Mouse (Mus musculus) heart, embryonic 16.5 days (tissue): ENCODE measurements around the gene Grem2. TPM values are rescaled to one million over a fixed set of nuclear protein-coding genes. Genes with fewer than 3 reads are reported as not detected.
A peak's percentile ranks its signal among the peaks of the same experiment; 100 is the strongest.

Experiments
- ATAC-seq: fragments of 200-750 bp; cut with Nextera tagmentation; replicated peaks from 2 replicates; pipeline ENCODE4 v1.8.0; 2017; ENCODE audit warnings: moderate number of reproducible peaks; ENCODE audit not compliant: insufficient read depth, low FRiP score; ENCODE audit errors: extremely low read depth
- H3K27ac ChIP-seq: fragments of 300-500 bp; sonication (generic); 2 replicates; pipeline ENCODE4 v1.5.1; 2014; ENCODE audit warnings: mild to moderate bottlenecking, low read length, control low read depth, moderate library complexity
- H3K27me3 ChIP-seq: fragments of 300-500 bp; sonication (generic); 2 replicates; pipeline ENCODE4 v1.6.1; 2014; ENCODE audit warnings: low read length, mixed read lengths; ENCODE audit not compliant: control insufficient read depth, insufficient read depth
- H3K36me3 ChIP-seq: fragments of 300-500 bp; sonication (generic); 2 replicates; pipeline ENCODE4 v1.6.1; 2014; ENCODE audit not compliant: control insufficient read depth, insufficient read depth
- H3K4me1 ChIP-seq: fragments of 300-500 bp; sonication (generic); 2 replicates; pipeline ENCODE4 v1.6.1; 2014; ENCODE audit warnings: low read length, mixed read lengths; ENCODE audit not compliant: control insufficient read depth, insufficient read depth
- H3K4me2 ChIP-seq: fragments of 300-500 bp; sonication (generic); 2 replicates; pipeline ENCODE4 v1.6.1; 2014; ENCODE audit warnings: low read depth, mild to moderate bottlenecking, control low read depth, low read length
- H3K4me3 ChIP-seq: fragments of 300-500 bp; sonication (generic); 2 replicates; pipeline ENCODE4 v1.5.1; 2014; ENCODE audit warnings: mild to moderate bottlenecking, control low read depth, low read length
- H3K9ac ChIP-seq: fragments of 300-500 bp; sonication (generic); 2 replicates; pipeline ENCODE4 v1.6.1; 2014; ENCODE audit warnings: low read length, control low read depth
- H3K9me3 ChIP-seq: fragments of 300-500 bp; sonication (generic); replicated peaks from 2 replicates; pipeline ENCODE4 v1.6.1; 2016; ENCODE audit warnings: low read length; ENCODE audit not compliant: control insufficient read depth
- WGBS: fragments of 180-500 bp; shearing (Covaris S2); extraction: QIAGEN DNeasy Blood & Tissue Kit; methylation state at CpG from one replicate; pipeline ENCODE4 v1.1.7; 2014; 5-methylcytosine and 5-hydroxymethylcytosine counted together
- polyA plus RNA-seq: library from polyadenylated mRNA; unstranded; fragments of >200 nt; fragmentation: Nextera tagmentation; extraction: Ambion mirVana; gene quantifications from 2 replicates; pipeline ENCODE4 v1.2.1, GENCODE M21; 2015

Grem2 gene
- 0.11 and 0.19 TPM in 2 replicates for polyA plus RNA-seq

DNA sequence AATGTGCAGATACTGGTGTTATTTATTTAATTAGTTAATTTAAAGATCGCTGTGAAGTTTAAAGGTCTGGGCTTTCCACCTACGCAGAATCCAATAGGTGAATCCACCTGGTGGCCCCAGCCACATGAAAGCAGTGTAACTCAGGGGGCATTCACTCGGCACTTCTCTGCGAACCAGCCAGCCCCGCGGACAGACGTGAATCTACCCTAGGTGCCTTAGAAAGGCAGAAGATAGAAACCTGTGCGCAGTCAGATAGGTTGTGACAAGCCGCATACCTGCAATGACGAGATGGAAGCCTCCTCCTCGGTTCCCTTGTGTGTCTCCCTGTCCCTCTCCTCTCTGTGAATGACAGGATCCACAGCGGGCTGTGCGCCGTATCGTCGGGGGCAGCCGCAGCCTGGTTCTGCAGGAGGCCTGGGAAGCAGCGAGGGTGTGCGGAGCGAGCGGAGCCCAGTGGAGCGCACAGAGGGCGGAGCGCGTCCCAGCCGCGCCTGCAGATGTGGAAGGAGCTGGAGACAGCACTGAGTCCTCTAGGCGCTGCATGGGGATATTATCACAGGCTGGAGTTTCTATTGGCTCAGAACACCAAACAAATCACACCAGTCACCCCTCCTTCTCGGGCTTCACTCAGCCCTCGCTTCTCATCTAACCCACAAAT, at the start of gene Grem2:
Grem2 (minus strand) TSS at position 522 of the 658 bp plus-strand sequence.
- ATAC-seq = no peak
- no peak within 1 kb of the TSS for H3K9ac ChIP-seq
- peak within 1 kb of the TSS; percentile 43 for H3K4me3 ChIP-seq
- no peaks in the 10 kb centered on the region for H3K4me1 ChIP-seq
- no peaks in the 10 kb centered on the region for H3K9me3 ChIP-seq
- H3K27ac ChIP-seq = no peak within 1 kb of the TSS
- 4% methylated on average over 30 of the region's 30 CpGs for WGBS
- 0 out of 2 replicates have a peak, but pooled peaks cover 2% of the 10 kb centered on the region for H3K27me3 ChIP-seq
- H3K4me2 ChIP-seq = peak within 1 kb of the TSS; percentile 65
- no peaks in the 10 kb centered on the region for H3K36me3 ChIP-seq

- H3K9ac ChIP-seq = no peak overlapping the region
- WGBS = 86% methylated on average over 3 of the region's 3 CpGs
- no peaks in the 10 kb centered on the region for H3K36me3 ChIP-seq
- H3K4me2 ChIP-seq = no peak overlapping the region
- no peaks in the 10 kb centered on the region for H3K4me1 ChIP-seq
- no peaks in the 10 kb centered on the region for H3K9me3 ChIP-seq
- ATAC-seq = no peak
- H3K4me3 ChIP-seq = no peak overlapping the region
- H3K27ac ChIP-seq = no peak overlapping the region
- no peaks in the 10 kb centered on the region for H3K27me3 ChIP-seq
Observed at GRCm38 (mm10) chr1:174959837-174960236, 38.2 kb upstream of the Grem2 start.

- H3K36me3 ChIP-seq = no peaks in the 10 kb centered on the region
- 62% methylated on average over 3 of the region's 3 CpGs for WGBS
Observed at GRCm38 (mm10) chr1:174931003-174931619, 9.5 kb upstream of the Grem2 start.

GRCm38 (mm10) chr1:174929459-174930181, 8.0 kb upstream of the Grem2 start:
- no peaks in the 10 kb centered on the region for H3K4me1 ChIP-seq
- WGBS = 64% methylated on average over 7 of the region's 7 CpGs
- no peaks in the 10 kb centered on the region for H3K27me3 ChIP-seq
- no peak overlapping the region for H3K9ac ChIP-seq
- no peak overlapping the region for H3K4me3 ChIP-seq
- no peak overlapping the region for H3K4me2 ChIP-seq
- no peak overlapping the region for H3K27ac ChIP-seq
- no peaks in the 10 kb centered on the region for H3K36me3 ChIP-seq
- ATAC-seq = no peak
- no peaks in the 10 kb centered on the region for H3K9me3 ChIP-seq

More at GRCm38 (mm10) chr1:174931003-174931619, 9.5 kb upstream of the Grem2 start:
- Histone ChIP-seq H3K9me3 (no peaks in the 10 kb centered on the region), H3K27ac (no peak overlapping the region), H3K4me2 (no peak overlapping the region), H3K4me3 (no peak overlapping the region), H3K4me1 (no peaks in the 10 kb centered on the region), H3K27me3 (no peaks in the 10 kb centered on the region), H3K9ac (no peak overlapping the region)
- no peak for ATAC-seq

GRCm38 (mm10) chr1:174918949-174919348, 2.7 kb downstream of the Grem2 start:
- no peak for ATAC-seq
- WGBS = 93% methylated on average over 4 of the region's 4 CpGs

GRCm38 (mm10) chr1:174918236-174918870, 3.3 kb downstream of the Grem2 start:
- no peak overlapping the region for H3K4me3 ChIP-seq
- H3K9me3 ChIP-seq = no peaks in the 10 kb centered on the region
- H3K27me3 ChIP-seq = 0 out of 2 replicates have a peak, but pooled peaks cover 2% of the 10 kb centered on the region
- H3K27ac ChIP-seq = no peak overlapping the region
- H3K4me1 ChIP-seq = no peaks in the 10 kb centered on the region
- WGBS = 64% methylated on average over 5 of the region's 5 CpGs
- H3K9ac ChIP-seq = no peak overlapping the region
- no peaks in the 10 kb centered on the region for H3K36me3 ChIP-seq
- ATAC-seq = no peak
- H3K4me2 ChIP-seq = no peak overlapping the region

More at GRCm38 (mm10) chr1:174918949-174919348, 2.7 kb downstream of the Grem2 start:
- no peak overlapping the region for H3K9ac ChIP-seq
- H3K27me3 ChIP-seq = 0 out of 2 replicates have a peak, but pooled peaks cover 2% of the 10 kb centered on the region
- H3K9me3 ChIP-seq = no peaks in the 10 kb centered on the region
- H3K4me3 ChIP-seq = no peak overlapping the region
- no peaks in the 10 kb centered on the region for H3K4me1 ChIP-seq
- H3K36me3 ChIP-seq = no peaks in the 10 kb centered on the region
- no peak overlapping the region for H3K27ac ChIP-seq
- H3K4me2 ChIP-seq = no peak overlapping the region

- WGBS = 74% methylated on average over 3 of the region's 3 CpGs
- Histone ChIP-seq H3K27me3 (no peaks in the 10 kb centered on the region), H3K9ac (no peak overlapping the region), H3K4me2 (no peak overlapping the region), H3K9me3 (no peaks in the 10 kb centered on the region), H3K4me3 (no peak overlapping the region), H3K36me3 (no peaks in the 10 kb centered on the region), H3K4me1 (no peaks in the 10 kb centered on the region), H3K27ac (no peak overlapping the region)
- no peak for ATAC-seq
Observed at GRCm38 (mm10) chr1:174909834-174910233, 11.8 kb downstream of the Grem2 start.

GRCm38 (mm10) chr1:174908232-174908631, 13.4 kb downstream of the Grem2 start:
- Histone ChIP-seq H3K4me1 (no peaks in the 10 kb centered on the region), H3K4me3 (no peak overlapping the region), H3K4me2 (no peak overlapping the region), H3K27ac (no peak overlapping the region), H3K9me3 (no peaks in the 10 kb centered on the region), H3K27me3 (no peaks in the 10 kb centered on the region), H3K36me3 (no peaks in the 10 kb centered on the region), H3K9ac (no peak overlapping the region)
- ATAC-seq = no peak
- WGBS = 76% methylated on average over 5 of the region's 5 CpGs
